Mouse (Mus musculus): ENCODE results near the gene Myt1l. TPM values are rescaled to one million over a fixed set of nuclear protein-coding genes. Genes with fewer than 3 reads are reported as not detected.
A peak's percentile ranks its signal among the peaks of the same experiment; 100 is the strongest.

Gene Myt1l
- polyA plus RNA-seq, 1 experiment: not detected

DNA sequence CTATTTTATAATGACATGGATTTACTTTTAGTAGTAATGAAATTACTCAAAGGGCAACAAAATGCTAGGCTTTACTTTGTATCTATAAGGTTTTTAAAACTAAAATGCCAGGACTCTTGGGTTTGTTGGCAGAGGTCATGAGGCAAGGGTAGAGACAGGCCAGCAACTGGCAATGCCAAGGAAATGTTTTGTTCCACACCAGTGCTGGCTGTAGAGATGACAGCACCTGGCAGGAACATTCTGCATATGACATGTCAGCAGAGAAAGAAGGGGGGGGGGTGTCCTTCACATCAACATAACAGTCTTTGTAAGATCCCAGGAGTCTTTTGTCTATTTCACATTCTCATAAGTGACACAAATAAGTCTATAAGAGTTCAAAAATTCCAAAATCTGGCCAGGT, 302.4 kb downstream of the Myt1l start:
- Histone ChIP-seq H3K4me1 (ENCODE audit: control insufficient read depth, insufficient read depth, low read length) (no peaks in the 10 kb centered on the region), H3K27ac (ENCODE audit: insufficient read depth, low read depth, low read length) (no peak overlapping the region), H3K4me3 (ENCODE audit: insufficient read depth, low read length) (no peak overlapping the region)
- no peak for TF ChIP-seq CTCF (IDR thresholded peaks at IDR 0.05; ENCODE audit: low read depth, low read length)
- TF ChIP-seq POLR2A (IDR thresholded peaks at IDR 0.05; ENCODE audit: borderline replicate concordance, low read depth, low read length): no peak

DNA sequence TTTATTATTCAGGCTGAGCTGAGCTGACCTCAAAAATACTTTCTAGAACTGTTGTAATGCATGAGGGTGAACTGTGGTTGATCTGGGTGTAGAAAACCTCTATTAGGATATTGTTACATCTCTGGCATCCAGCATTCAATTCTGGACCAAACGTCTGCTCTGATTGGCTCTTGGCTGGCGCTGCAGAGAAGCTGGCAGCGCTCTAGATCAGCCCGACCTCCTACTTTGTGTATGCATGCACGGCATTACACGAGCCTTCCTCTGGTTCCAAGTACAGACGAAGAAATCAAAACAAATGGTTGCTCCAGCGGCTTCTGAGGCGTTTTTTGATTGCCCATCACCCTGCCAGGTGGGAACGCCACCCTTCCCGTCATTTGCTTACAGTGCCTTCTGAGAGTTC, 303.2 kb downstream of the Myt1l start:
- Histone ChIP-seq H3K4me3 (ENCODE audit: insufficient read depth, low read length) (no peak overlapping the region), H3K4me1 (ENCODE audit: control insufficient read depth, insufficient read depth, low read length) (no peaks in the 10 kb centered on the region), H3K27ac (ENCODE audit: insufficient read depth, low read depth, low read length) (no peak overlapping the region)
- TF ChIP-seq CTCF (IDR thresholded peaks at IDR 0.05; ENCODE audit: low read depth, low read length): no peak
- no peak for TF ChIP-seq POLR2A (IDR thresholded peaks at IDR 0.05; ENCODE audit: borderline replicate concordance, low read depth, low read length)

DNA sequence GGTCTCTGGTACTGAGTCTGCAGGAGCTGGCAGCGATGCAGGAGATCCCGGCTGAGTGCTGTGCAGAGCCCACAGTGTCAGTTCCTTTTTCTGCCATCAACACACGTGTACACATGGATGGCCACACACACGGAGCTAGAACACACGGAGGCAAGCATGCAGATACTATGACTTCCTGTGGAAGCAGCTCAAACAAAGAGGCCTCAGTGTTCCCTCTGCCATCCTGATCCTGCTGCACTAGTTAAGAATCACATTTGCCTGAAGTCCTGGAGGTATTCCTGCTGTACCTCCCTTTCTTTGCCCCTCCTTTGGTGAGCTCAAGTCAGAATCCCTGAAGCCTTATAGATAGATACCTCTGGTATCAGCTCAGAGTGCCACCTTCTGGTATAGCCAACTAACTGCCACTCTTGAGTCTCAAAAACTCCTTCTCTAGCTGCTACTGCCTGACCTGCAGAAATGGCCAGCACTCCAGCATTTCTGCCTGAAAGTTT, 309.2 kb downstream of the Myt1l start:
- TF ChIP-seq CTCF (IDR thresholded peaks at IDR 0.05; ENCODE audit: low read depth, low read length) (no peak), POLR2A (IDR thresholded peaks at IDR 0.05; ENCODE audit: borderline replicate concordance, low read depth, low read length) (no peak)
- Histone ChIP-seq H3K4me3 (ENCODE audit: insufficient read depth, low read length) (no peak overlapping the region), H3K27ac (ENCODE audit: insufficient read depth, low read depth, low read length) (no peak overlapping the region), H3K4me1 (ENCODE audit: control insufficient read depth, insufficient read depth, low read length) (no peaks in the 10 kb centered on the region)

DNA sequence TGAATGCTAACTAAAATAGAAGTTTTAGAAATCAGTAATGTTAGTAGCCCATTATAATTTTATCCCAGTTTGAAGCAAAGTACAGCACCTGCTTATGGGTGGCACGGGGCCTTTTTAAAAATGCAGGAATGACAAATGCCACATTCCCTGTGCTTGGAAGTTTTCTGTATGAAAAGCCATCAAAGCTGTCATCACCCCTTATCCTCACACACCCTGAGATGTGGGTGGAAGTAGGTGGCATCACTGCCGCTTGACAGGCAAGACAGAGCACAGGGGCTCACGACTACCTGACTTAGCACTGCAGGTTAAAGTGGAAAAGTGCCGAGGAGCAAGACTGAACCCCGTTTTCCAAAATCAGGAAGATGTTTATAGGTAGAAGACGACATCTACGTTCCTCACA, 310.2 kb downstream of the Myt1l start:
- TF ChIP-seq CTCF (IDR thresholded peaks at IDR 0.05; ENCODE audit: low read depth, low read length) (no peak), POLR2A (IDR thresholded peaks at IDR 0.05; ENCODE audit: borderline replicate concordance, low read depth, low read length) (no peak)
- Histone ChIP-seq H3K4me3 (ENCODE audit: insufficient read depth, low read length) (no peak overlapping the region), H3K27ac (ENCODE audit: insufficient read depth, low read depth, low read length) (no peak overlapping the region), H3K4me1 (ENCODE audit: control insufficient read depth, insufficient read depth, low read length) (no peaks in the 10 kb centered on the region)

DNA sequence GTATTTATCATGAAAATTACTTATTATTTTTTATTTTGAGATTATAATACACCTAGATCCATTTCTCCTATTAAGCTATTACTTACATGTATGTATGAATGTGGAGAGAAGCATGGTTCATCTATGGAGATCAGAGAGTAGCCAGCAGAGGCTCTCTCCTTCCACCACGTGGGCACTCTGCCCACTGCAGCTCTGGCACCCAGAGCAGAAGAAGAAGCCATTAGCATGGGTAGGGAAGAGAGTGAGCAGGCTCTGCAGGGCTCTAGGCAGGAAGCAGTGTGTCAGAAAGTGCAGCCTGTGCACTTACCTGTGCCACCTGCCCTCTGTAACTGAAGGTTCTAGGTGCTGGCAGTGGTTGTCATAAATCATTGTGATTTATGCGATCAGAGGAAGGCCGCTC, 321.8 kb downstream of the Myt1l start:
- Histone ChIP-seq H3K27ac (ENCODE audit: insufficient read depth, low read depth, low read length) (no peak overlapping the region), H3K4me3 (ENCODE audit: insufficient read depth, low read length) (no peak overlapping the region), H3K4me1 (ENCODE audit: control insufficient read depth, insufficient read depth, low read length) (no peaks in the 10 kb centered on the region)
- TF ChIP-seq POLR2A (IDR thresholded peaks at IDR 0.05; ENCODE audit: borderline replicate concordance, low read depth, low read length) (no peak), CTCF (IDR thresholded peaks at IDR 0.05; ENCODE audit: low read depth, low read length) (no peak)

DNA sequence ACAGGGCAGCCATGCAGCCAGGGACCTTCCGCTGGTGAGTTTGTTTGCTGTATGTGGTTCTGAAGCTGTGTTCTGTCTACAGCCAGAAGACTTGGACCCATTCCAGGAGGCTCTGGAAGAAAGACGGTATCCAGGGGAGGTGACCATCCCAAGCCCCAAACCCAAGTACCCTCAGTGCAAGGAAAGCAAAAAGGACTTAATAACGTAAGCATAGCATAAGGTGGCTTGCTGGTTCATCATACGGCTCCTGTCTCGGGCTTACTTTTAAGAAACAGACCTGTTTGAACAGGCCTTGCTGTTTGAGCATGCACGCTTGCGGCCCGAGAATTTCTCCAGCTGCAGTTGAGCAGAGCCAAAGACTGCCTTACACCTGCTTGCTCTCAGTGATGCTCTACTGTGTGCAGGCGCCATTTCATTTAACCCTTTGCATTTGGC, 326.0 kb downstream of the Myt1l start:
- Histone ChIP-seq H3K27ac (ENCODE audit: insufficient read depth, low read depth, low read length) (no peak overlapping the region), H3K4me3 (ENCODE audit: insufficient read depth, low read length) (no peak overlapping the region), H3K4me1 (ENCODE audit: control insufficient read depth, insufficient read depth, low read length) (no peaks in the 10 kb centered on the region)
- TF ChIP-seq POLR2A (IDR thresholded peaks at IDR 0.05; ENCODE audit: borderline replicate concordance, low read depth, low read length): no peak
- no peak for TF ChIP-seq CTCF (IDR thresholded peaks at IDR 0.05; ENCODE audit: low read depth, low read length)

DNA sequence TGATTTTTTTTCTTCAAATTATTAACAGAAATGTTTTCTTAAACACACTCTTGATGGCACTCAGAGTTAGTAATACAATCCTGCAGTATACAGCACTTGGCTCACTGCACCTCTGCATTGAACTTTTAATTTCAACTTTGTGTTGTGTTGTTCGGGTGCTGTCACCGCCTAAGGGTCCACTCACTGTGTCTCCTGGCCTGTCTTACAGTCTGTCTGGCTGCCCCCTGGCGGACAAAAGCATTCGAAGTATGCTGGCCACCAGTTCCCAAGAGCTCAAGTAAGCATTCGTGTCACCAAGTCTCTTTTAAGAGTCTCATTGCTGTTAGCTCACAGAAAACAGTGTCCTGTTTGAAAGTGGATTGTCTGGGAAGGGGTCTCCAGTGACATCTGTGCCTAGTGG, 326.8 kb downstream of the Myt1l start:
- TF ChIP-seq CTCF (IDR thresholded peaks at IDR 0.05; ENCODE audit: low read depth, low read length): 0 out of 2 replicates have a peak, but pooled peaks have one; percentile 14
- TF ChIP-seq POLR2A (IDR thresholded peaks at IDR 0.05; ENCODE audit: borderline replicate concordance, low read depth, low read length): no peak
- H3K27ac ChIP-seq (ENCODE audit: insufficient read depth, low read depth, low read length): no peak overlapping the region
- H3K4me1 ChIP-seq (ENCODE audit: control insufficient read depth, insufficient read depth, low read length): no peaks in the 10 kb centered on the region
- no peak overlapping the region for H3K4me3 ChIP-seq (ENCODE audit: insufficient read depth, low read length)

DNA sequence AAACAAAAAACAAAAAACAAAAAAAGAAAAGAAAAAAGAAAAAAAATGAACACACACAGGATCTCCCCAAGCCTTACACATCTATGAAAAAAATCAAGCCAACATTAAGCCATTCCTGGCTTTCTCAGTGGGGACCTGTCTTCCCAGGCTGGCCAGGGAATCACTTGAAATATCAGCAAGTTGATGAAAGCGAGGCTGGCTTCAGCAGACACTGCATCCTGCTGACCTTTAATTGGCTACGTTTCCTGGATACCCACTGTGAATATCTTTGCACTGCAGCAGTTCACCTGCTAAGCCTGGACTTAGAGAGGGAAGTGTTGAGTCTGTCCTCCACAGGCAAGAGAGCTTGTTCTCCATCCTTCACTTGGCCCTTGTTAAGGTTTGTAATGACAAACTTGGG, 332.8 kb downstream of the Myt1l start:
- TF ChIP-seq CTCF (IDR thresholded peaks at IDR 0.05; ENCODE audit: low read depth, low read length) (no peak), POLR2A (IDR thresholded peaks at IDR 0.05; ENCODE audit: borderline replicate concordance, low read depth, low read length) (no peak)
- Histone ChIP-seq H3K4me1 (ENCODE audit: control insufficient read depth, insufficient read depth, low read length) (no peaks in the 10 kb centered on the region), H3K27ac (ENCODE audit: insufficient read depth, low read depth, low read length) (no peak overlapping the region), H3K4me3 (ENCODE audit: insufficient read depth, low read length) (no peak overlapping the region)

DNA sequence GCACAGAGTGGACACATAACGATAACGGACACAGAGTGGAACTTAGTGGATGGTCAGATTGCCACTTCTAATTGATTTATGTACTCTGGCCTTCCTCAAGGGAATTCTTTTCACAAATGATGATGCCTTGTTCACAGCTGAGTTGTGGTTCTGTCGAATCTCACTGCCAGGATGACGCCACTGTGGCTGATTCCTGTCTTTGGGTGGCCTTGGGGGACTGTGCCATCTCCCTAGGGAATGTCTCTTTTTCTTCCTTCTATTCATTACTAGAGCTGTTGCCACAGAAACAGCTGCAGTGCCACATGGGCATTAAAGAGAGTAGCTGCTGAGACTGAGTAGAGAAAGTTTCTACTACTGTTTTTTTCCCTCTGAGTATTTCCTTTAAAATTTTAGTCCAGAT, 340.1 kb downstream of the Myt1l start:
- Histone ChIP-seq H3K27ac (ENCODE audit: insufficient read depth, low read depth, low read length) (no peak overlapping the region), H3K4me1 (ENCODE audit: control insufficient read depth, insufficient read depth, low read length) (no peaks in the 10 kb centered on the region), H3K4me3 (ENCODE audit: insufficient read depth, low read length) (no peak overlapping the region)
- TF ChIP-seq POLR2A (IDR thresholded peaks at IDR 0.05; ENCODE audit: borderline replicate concordance, low read depth, low read length) (no peak), CTCF (IDR thresholded peaks at IDR 0.05; ENCODE audit: low read depth, low read length) (no peak)

DNA sequence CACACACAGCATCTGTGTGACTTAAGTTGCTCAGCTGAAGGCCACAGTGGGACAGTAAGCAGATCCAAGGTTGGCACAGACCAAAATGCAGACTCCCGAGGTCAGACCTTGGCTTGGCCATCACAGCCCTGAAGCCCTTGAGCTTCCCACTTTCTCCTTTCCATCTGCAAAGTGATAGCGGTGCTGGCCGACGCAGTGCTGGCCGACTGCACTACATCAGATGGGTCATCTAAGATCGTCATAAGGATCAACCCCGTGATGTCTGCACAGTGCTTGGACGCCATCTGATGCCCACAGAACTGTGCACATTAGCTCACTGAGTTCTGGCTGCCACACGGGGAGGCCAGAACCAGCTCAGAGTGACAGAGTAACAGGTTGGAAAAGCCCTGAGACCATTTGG, 340.6 kb downstream of the Myt1l start:
- no peak overlapping the region for H3K4me3 ChIP-seq (ENCODE audit: insufficient read depth, low read length)
- no peak for TF ChIP-seq POLR2A (IDR thresholded peaks at IDR 0.05; ENCODE audit: borderline replicate concordance, low read depth, low read length)
- no peak for TF ChIP-seq CTCF (IDR thresholded peaks at IDR 0.05; ENCODE audit: low read depth, low read length)

More for the DNA sequence above, 340.6 kb downstream of the Myt1l start:
- H3K4me1 ChIP-seq (ENCODE audit: control insufficient read depth, insufficient read depth, low read length): no peaks in the 10 kb centered on the region
- no peak overlapping the region for H3K27ac ChIP-seq (ENCODE audit: insufficient read depth, low read depth, low read length)

All from bone marrow macrophage, adult 2 months (primary cell).